Mouse (Mus musculus) mesoderm, embryonic 11.5 days (tissue): Measurements from ENCODE around the gene Mllt1.
A peak's percentile ranks its signal among the peaks of the same experiment; 100 is the strongest.

Experiments
- DNase-seq: peaks from one replicate; pipeline ENCODE4 v3.0.0-alpha.2; 2012; ENCODE audit warnings: low read depth, low spot score

Gene Mllt1

GRCm38 (mm10) chr17:56935363-56936131, at the start of gene Mllt1:
Gene Mllt1, minus strand, starts transcription at chr17:56935415.
- DNase-seq: peak; percentile 98

- DNase-seq: no peak
These were observed 49.7 kb upstream of the Mllt1 start for GRCm38 (mm10) chr17:56984886-56985285.

DNA sequence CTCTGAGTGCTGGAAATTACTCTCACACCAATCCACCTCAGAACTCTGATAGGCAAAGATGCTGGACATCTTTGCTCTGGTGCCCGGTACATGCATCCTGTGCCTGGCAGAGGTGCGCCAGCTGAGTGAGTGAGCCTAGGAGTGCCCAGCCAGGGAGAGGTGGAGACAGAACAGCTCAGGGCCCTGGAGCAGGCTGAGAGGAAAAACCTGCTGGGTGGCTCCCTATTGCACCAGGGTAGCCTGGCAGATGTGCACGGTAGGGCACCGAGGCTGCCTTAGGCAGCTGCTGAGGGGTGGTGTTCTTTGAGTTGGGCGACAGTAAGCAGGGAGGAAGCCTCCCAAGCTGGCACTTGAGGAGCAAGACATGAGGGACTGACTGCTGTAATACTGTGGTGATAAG, 46.8 kb upstream of the Mllt1 start, which contains the start of gene Acer1:
Gene Acer1, minus strand, starts transcription at position 114 of the 400 bp plus-strand sequence.
- no peak for DNase-seq

GRCm38 (mm10) chr17:56981049-56981448, 45.8 kb upstream of the Mllt1 start:
- DNase-seq: no peak

GRCm38 (mm10) chr17:56979524-56979923, 44.3 kb upstream of the Mllt1 start:
- DNase-seq: no peak

- DNase-seq: no peak
These were observed 41.5 kb upstream of the Mllt1 start for GRCm38 (mm10) chr17:56976531-56977390.

GRCm38 (mm10) chr17:56975391-56975790, 40.2 kb upstream of the Mllt1 start:
- DNase-seq: no peak

GRCm38 (mm10) chr17:56974708-56975240, 39.6 kb upstream of the Mllt1 start:
- no peak for DNase-seq

GRCm38 (mm10) chr17:56973956-56974707, 38.9 kb upstream of the Mllt1 start:
- no peak for DNase-seq

GRCm38 (mm10) chr17:56970081-56970480, 34.9 kb upstream of the Mllt1 start:
- no peak for DNase-seq

- DNase-seq: no peak
These were observed 34.1 kb upstream of the Mllt1 start for GRCm38 (mm10) chr17:56969321-56969720.

DNA sequence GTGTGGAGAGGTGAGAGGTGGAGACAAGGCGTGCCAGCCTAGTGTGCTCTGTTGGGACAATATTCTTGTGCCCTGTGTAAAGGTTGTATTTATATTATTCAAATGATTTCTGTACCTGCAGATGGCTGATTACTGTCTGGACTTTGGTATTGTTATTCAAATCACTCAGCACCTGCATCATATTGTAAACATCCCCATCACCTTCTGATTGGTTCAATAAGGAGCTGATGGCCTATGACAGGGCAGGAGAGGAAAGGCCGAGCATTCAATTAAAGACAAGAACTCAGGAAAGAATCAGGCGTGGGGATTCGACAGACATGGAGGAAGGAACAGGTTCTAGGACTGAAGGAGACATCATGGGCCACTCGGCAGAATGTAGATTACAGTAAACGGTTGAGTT, 28.4 kb upstream of the Mllt1 start:
- no peak for DNase-seq

GRCm38 (mm10) chr17:56962642-56963405, 27.6 kb upstream of the Mllt1 start:
- no peak for DNase-seq

- DNase-seq: no peak
These were observed 26.7 kb upstream of the Mllt1 start for GRCm38 (mm10) chr17:56961880-56962279.

- no peak for DNase-seq
These were observed 23.5 kb upstream of the Mllt1 start for GRCm38 (mm10) chr17:56958667-56959066.

GRCm38 (mm10) chr17:56957763-56958429, 22.7 kb upstream of the Mllt1 start:
- DNase-seq: no peak

- DNase-seq: no peak
These were observed 19.7 kb upstream of the Mllt1 start for GRCm38 (mm10) chr17:56954871-56955270.

- no peak for DNase-seq
These were observed 17.4 kb upstream of the Mllt1 start for GRCm38 (mm10) chr17:56952639-56953038.

DNA sequence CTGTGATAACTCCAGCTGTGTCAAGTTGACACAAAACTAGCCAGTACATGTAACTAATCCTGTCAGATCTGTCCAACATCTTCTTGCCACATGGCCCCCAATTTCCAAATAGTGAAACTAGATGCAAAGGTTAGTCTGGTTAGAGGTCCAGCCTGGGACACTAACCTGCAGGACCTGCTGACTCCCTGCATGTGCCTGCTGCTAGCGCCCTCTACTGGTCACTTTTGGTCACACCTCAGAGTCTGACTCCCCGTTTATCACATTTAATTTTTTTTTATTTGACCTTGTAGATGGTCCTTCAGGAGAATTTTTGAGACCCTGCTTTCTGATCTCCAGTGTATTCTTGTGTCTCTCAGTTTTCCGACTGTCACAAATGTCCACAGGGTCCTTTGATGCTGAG, 15.7 kb upstream of the Mllt1 start:
- peak; percentile 51 for DNase-seq

DNA sequence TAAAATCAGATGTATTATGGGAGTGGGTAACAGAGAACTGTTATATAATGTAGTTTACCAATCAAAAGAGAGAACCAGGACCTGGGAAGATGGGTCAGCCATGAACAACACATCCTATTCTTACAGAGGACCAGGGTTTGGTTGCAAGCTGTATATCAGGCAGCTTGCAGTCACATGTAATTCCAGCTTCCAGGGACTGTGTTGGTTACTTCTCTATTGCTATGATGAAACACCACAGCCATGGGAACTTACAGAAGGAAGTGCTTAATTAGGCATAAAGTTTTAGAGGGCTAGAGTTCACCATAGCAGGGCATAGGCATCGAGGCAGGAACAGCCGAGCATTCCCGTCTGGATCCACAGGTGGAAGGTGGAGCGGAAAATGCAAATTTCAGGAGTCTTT, 3.5 kb upstream of the Mllt1 start:
- DNase-seq: no peak
